Mouse (Mus musculus) bone marrow macrophage, adult 2 months (primary cell): ENCODE results near the gene Zfp62.

Experiments used
- CTCF ChIP-seq: IDR thresholded peaks from 2 replicates; pipeline ENCODE4 v1.5.1; 2012; ENCODE audit warnings: low read depth, mild to moderate bottlenecking, low read length, moderate library complexity
- POLR2A ChIP-seq: IDR thresholded peaks from 2 replicates; pipeline ENCODE4 v1.6.1; 2012; ENCODE audit warnings: mild to moderate bottlenecking, low read depth, low read length, borderline replicate concordance

- no peak for TF ChIP-seq CTCF
- TF ChIP-seq POLR2A, result no peak
Measured at GRCm38 (mm10) chr11:49259296-49259695, 56.2 kb downstream of the Zfp62 start.
